Mouse (Mus musculus): Measurements from ENCODE around the gene Arid3a. TPM values are rescaled to one million over a fixed set of nuclear protein-coding genes. Genes with fewer than 3 reads are reported as not detected.

Arid3a gene
- polyA plus RNA-seq, 1 experiment from 2014 or later, result 7.0 TPM

DNA sequence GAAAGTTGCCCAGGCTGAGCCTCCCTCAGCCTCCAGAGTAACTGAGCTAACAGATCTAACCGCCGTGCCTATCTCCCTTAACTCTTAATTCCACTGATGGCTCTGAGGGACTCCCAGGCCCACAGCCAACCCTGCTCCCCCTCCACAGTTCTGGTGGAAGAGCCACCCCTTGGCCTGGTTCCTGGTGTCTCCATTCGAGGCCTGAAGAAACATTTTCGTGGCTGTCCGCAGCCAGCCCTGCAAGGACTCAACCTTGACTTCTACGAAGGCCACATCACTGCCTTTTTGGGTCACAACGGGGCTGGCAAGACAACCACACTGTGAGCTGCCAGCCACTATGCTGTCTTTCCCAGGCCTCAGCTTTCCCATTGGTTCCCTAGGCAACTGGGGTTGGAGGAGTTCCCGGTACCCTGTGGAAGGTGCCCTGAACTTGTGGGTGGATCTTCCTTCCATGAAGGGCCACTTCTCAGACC, 77.4 kb downstream of the Arid3a start:
- no peaks in the 10 kb centered on the region for H3K9me3 ChIP-seq (replicated peaks)
- H3K27me3 ChIP-seq, result no peaks in the 10 kb centered on the region
- ATAC-seq (ENCODE audit: insufficient number of reproducible peaks, low FRiP score, low TSS enrichment, low read depth), result no peak
- peaks cover 23% of the 10 kb centered on the region for H3K4me1 ChIP-seq
- H3K4me2 ChIP-seq (replicated peaks), result no peak overlapping the region
- 83% methylated on average over 8 of the region's 8 CpGs for WGBS
- H3K36me3 ChIP-seq, result 0 out of 2 replicates have a peak, but pooled peaks cover 3% of the 10 kb centered on the region
- no peak overlapping the region for H3K9ac ChIP-seq
- no peak overlapping the region for H3K27ac ChIP-seq (replicated peaks)
- H3K4me3 ChIP-seq (replicated peaks), result no peak overlapping the region

Other genes starting within 250 kb of the Arid3a start
- 94.8 and 96.8 TPM in 2 replicates for gene Cdc34, start 244.8 kb upstream of the Arid3a start, polyA plus RNA-seq (2015; fragmentation: Nextera tagmentation; extraction: Ambion mirVana)
- 0.89 and 1.5 TPM in 2 replicates for gene Gzmm, start 238.0 kb upstream of the Arid3a start, polyA plus RNA-seq (2015; fragmentation: Nextera tagmentation; extraction: Ambion mirVana)
- gene Bsg, start 222.6 kb upstream of the Arid3a start, polyA plus RNA-seq (2015; fragmentation: Nextera tagmentation; extraction: Ambion mirVana), result 837 and 902 TPM in 2 replicates
- gene Hcn2, start 210.4 kb upstream of the Arid3a start, polyA plus RNA-seq (2015; fragmentation: Nextera tagmentation; extraction: Ambion mirVana), result 0.07 and 0.13 TPM in 2 replicates
- 41.6 and 46.6 TPM in 2 replicates for gene Polrmt, start 180.5 kb upstream of the Arid3a start, polyA plus RNA-seq (2015; fragmentation: Nextera tagmentation; extraction: Ambion mirVana)
- 2.5 and 3.9 TPM in 2 replicates for gene Fgf22, start 172.0 kb upstream of the Arid3a start, polyA plus RNA-seq (2015; fragmentation: Nextera tagmentation; extraction: Ambion mirVana)
- 110 and 127 TPM in 2 replicates for gene Rnf126, start 160.1 kb upstream of the Arid3a start, polyA plus RNA-seq (2015; fragmentation: Nextera tagmentation; extraction: Ambion mirVana)
- gene Fstl3, start 149.8 kb upstream of the Arid3a start, polyA plus RNA-seq (2015; fragmentation: Nextera tagmentation; extraction: Ambion mirVana), result 20.1 and 20.2 TPM in 2 replicates
- 0.07 TPM in 1 of 2 replicates, not detected in the other for gene Prss57, start 136.1 kb upstream of the Arid3a start, polyA plus RNA-seq (2015; fragmentation: Nextera tagmentation; extraction: Ambion mirVana)
- gene Palm, start 133.5 kb upstream of the Arid3a start, polyA plus RNA-seq (2015; fragmentation: Nextera tagmentation; extraction: Ambion mirVana), result 88.1 and 96.6 TPM in 2 replicates
- gene Misp, start 106.1 kb upstream of the Arid3a start, polyA plus RNA-seq (2015; fragmentation: Nextera tagmentation; extraction: Ambion mirVana), result 5.4 and 7.8 TPM in 2 replicates
- 299 and 325 TPM in 2 replicates for gene Ptbp1, start 72.6 kb upstream of the Arid3a start, polyA plus RNA-seq (2015; fragmentation: Nextera tagmentation; extraction: Ambion mirVana)
- gene Prtn3, start 52.6 kb upstream of the Arid3a start, polyA plus RNA-seq (2015; fragmentation: Nextera tagmentation; extraction: Ambion mirVana), result 4.3 and 5.6 TPM in 2 replicates
- gene Plppr3, start 52.4 kb upstream of the Arid3a start, polyA plus RNA-seq (2015; fragmentation: Nextera tagmentation; extraction: Ambion mirVana), result 59.9 and 68.2 TPM in 2 replicates
- gene Elane, start 40.8 kb upstream of the Arid3a start, polyA plus RNA-seq (2015; fragmentation: Nextera tagmentation; extraction: Ambion mirVana), result 0.28 and 0.85 TPM in 2 replicates
- not detected in 2 replicates for gene Cfd, start 36.2 kb upstream of the Arid3a start, polyA plus RNA-seq (2015; fragmentation: Nextera tagmentation; extraction: Ambion mirVana)
- 44.0 and 48.4 TPM in 2 replicates for gene Med16, start 18.1 kb upstream of the Arid3a start, polyA plus RNA-seq (2015; fragmentation: Nextera tagmentation; extraction: Ambion mirVana)
- gene Gm26602, start 16.2 kb upstream of the Arid3a start, polyA plus RNA-seq (2015; fragmentation: Nextera tagmentation; extraction: Ambion mirVana), result 5.2 TPM in 1 of 2 replicates, not detected in the other
- gene Kiss1r, start 10.1 kb upstream of the Arid3a start, polyA plus RNA-seq (2015; fragmentation: Nextera tagmentation; extraction: Ambion mirVana), result 1.1 and 1.4 TPM in 2 replicates
- gene R3hdm4, start 5.8 kb upstream of the Arid3a start, polyA plus RNA-seq (2015; fragmentation: Nextera tagmentation; extraction: Ambion mirVana), result 179 and 181 TPM in 2 replicates
- 84.7 and 90.6 TPM in 2 replicates for gene Wdr18, start 33.1 kb downstream of the Arid3a start, polyA plus RNA-seq (2015; fragmentation: Nextera tagmentation; extraction: Ambion mirVana)
- 0.63 and 0.77 TPM in 2 replicates for gene Grin3b, start 43.7 kb downstream of the Arid3a start, polyA plus RNA-seq (2015; fragmentation: Nextera tagmentation; extraction: Ambion mirVana)
- gene Tmem259, start 57.3 kb downstream of the Arid3a start, polyA plus RNA-seq (2015; fragmentation: Nextera tagmentation; extraction: Ambion mirVana), result 23.9 and 29.3 TPM in 2 replicates
- 288 and 296 TPM in 2 replicates for gene Cnn2, start 61.5 kb downstream of the Arid3a start, polyA plus RNA-seq (2015; fragmentation: Nextera tagmentation; extraction: Ambion mirVana)
- 3.7 and 4.0 TPM in 2 replicates for gene Abca7, start 69.5 kb downstream of the Arid3a start, polyA plus RNA-seq (2015; fragmentation: Nextera tagmentation; extraction: Ambion mirVana)
- gene Arhgap45, start 89.6 kb downstream of the Arid3a start, polyA plus RNA-seq (2015; fragmentation: Nextera tagmentation; extraction: Ambion mirVana), result 5.1 and 6.2 TPM in 2 replicates
- 218 and 221 TPM in 2 replicates for gene Polr2e, start 112.8 kb downstream of the Arid3a start, polyA plus RNA-seq (2015; fragmentation: Nextera tagmentation; extraction: Ambion mirVana)
- 503 and 528 TPM in 2 replicates for gene Gpx4, start 120.1 kb downstream of the Arid3a start, polyA plus RNA-seq (2015; fragmentation: Nextera tagmentation; extraction: Ambion mirVana)
- gene Sbno2, start 178.5 kb downstream of the Arid3a start, polyA plus RNA-seq (2015; fragmentation: Nextera tagmentation; extraction: Ambion mirVana), result 19.4 and 19.8 TPM in 2 replicates
- 21.3 and 27.3 TPM in 2 replicates for gene Stk11, start 188.8 kb downstream of the Arid3a start, polyA plus RNA-seq (2015; fragmentation: Nextera tagmentation; extraction: Ambion mirVana)
- gene Atp5d, start 211.6 kb downstream of the Arid3a start, polyA plus RNA-seq (2015; fragmentation: Nextera tagmentation; extraction: Ambion mirVana), result 516 and 519 TPM in 2 replicates
- 9.3 and 10.9 TPM in 2 replicates for gene Cbarp, start 213.8 kb downstream of the Arid3a start, polyA plus RNA-seq (2015; fragmentation: Nextera tagmentation; extraction: Ambion mirVana)
- gene Midn, start 221.2 kb downstream of the Arid3a start, polyA plus RNA-seq (2015; fragmentation: Nextera tagmentation; extraction: Ambion mirVana), result 18.3 and 20.4 TPM in 2 replicates
- 102 and 116 TPM in 2 replicates for gene Cirbp, start 238.9 kb downstream of the Arid3a start, polyA plus RNA-seq (2015; fragmentation: Nextera tagmentation; extraction: Ambion mirVana)
- 12.0 and 13.6 TPM in 2 replicates for gene 1600002K03Rik, start 245.9 kb downstream of the Arid3a start, polyA plus RNA-seq (2015; fragmentation: Nextera tagmentation; extraction: Ambion mirVana)

All from embryonic facial prominence, embryonic 15.5 days (tissue).